Mouse (Mus musculus): Measurements from ENCODE around the gene Rab27a. TPM values are rescaled to one million over a fixed set of nuclear protein-coding genes. Genes with fewer than 3 reads are reported as not detected.

Rab27a gene
- total and polyA plus RNA-seq, 3 experiments = 14.8 to 25.6 (median 20.0) TPM

DNA sequence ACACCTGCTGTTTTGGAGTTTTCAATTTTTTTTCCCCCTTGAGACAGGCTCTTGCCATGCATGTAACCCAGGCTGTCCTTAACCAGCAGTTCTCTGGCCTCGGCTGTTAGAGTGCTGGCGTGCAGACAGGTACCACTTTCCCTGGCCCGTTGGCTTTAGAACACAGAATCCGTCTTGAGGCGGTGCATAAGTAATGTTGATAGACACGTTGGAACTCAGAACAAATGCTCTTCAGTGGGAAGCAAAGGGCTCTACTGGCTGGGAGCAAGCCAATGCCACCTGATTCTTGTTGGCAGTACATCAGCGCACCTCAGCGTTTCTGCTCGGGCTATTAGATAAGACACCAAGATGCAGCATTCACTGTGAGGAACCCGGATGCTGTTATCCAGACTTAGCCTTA, 24.8 kb upstream of the Rab27a start:
- no peaks in the 10 kb centered on the region for H3K79me2 ChIP-seq (replicated peaks; ENCODE audit: control insufficient read depth, extremely low read depth, insufficient read depth, poor library complexity, severe bottlenecking)
- no peaks in the 10 kb centered on the region for H3K9me3 ChIP-seq (replicated peaks; ENCODE audit: low read length)
- no peak overlapping the region for H3K9ac ChIP-seq (ENCODE audit: insufficient read depth, low read depth)
- no peak for DNase-seq (ENCODE audit: extremely low read depth)
- H3K27ac ChIP-seq (ENCODE audit: insufficient read depth, low read depth) = no peak overlapping the region
- TF ChIP-seq MAFK (IDR thresholded peaks at IDR 0.05; ENCODE audit: insufficient replicate concordance, low read length) (no peak), CTCF (conservative IDR thresholded peaks at IDR 0.05 in 1 of 2, IDR thresholded peaks at IDR 0.05 in 1 of 2; ENCODE audit: low read depth in 2 of 2, low read length in 2 of 2) (no peak), MEF2A (IDR thresholded peaks at IDR 0.05; ENCODE audit: borderline replicate concordance, low read depth, low read length) (no peak), MAX (IDR thresholded peaks at IDR 0.05; ENCODE audit: low read length) (no peak), ELF1 (IDR thresholded peaks at IDR 0.05; ENCODE audit: low read depth, low read length) (no peak)
- dilution Hi-C loops (cut with MboI; ENCODE audit: extremely low pct_ligation_motif_present, extremely low pct_unique_long_range_greater_than_20kb, low sequenced_read_pairs) (no loop called here), in situ Hi-C loops (cut with MboI; ENCODE audit: low pct_ligation_motif_present, low pct_unique_long_range_greater_than_20kb, low sequenced_read_pairs) (no loop called here)
- H3K4me1 ChIP-seq (ENCODE audit: control insufficient read depth in 1 of 2, insufficient read depth in 2 of 2) = no peaks in the 10 kb centered on the region
- H3K4me2 ChIP-seq (ENCODE audit: insufficient read depth, low read depth, poor library complexity, severe bottlenecking) = no peak overlapping the region
- peaks cover 54 to 88% of the 10 kb centered on the region in 2 experiments for H3K36me3 ChIP-seq (replicated peaks in 1 of 2; ENCODE audit: control insufficient read depth in 1 of 2, insufficient read depth in 1 of 2, low read length in 1 of 2)
- no peaks in the 10 kb centered on the region for H3K27me3 ChIP-seq (replicated peaks)
- H3K4me3 ChIP-seq (replicated peaks in 1 of 3; ENCODE audit: low read depth in 2 of 3, low read length in 2 of 3, poor library complexity in 1 of 3) = no peak overlapping the region

DNA sequence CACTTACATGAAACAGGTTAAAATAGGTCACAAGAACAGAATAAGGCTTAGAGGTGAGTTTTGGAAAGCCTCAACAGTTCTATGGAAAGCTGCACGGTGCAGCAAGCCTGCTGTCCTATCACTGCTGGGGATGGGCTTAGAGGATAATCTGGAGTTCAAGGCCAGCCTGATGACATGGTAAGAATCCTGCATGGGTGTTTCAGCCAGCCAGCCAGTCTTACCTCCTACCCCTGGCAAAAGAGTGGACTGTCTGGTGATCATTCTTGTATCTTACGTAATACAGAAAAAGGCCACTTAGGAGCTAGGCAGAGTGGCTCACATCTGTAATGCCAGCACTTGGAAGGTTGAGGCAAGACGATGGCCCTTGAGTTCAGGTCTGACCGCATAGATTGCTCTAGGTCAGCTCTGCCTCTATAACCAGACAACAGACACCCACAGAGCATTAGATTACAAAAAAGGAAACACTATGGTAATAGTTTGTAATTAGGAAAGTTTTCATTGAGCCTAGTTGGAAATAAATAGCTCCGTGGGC, 24.0 kb upstream of the Rab27a start:
- no peaks in the 10 kb centered on the region for H3K9me3 ChIP-seq (replicated peaks; ENCODE audit: low read length)
- TF ChIP-seq ZNF384 (IDR thresholded peaks at IDR 0.05; ENCODE audit: low read depth, low read length) (no peak), CTCF (conservative IDR thresholded peaks at IDR 0.05 in 1 of 2, IDR thresholded peaks at IDR 0.05 in 1 of 2; ENCODE audit: low read depth in 2 of 2, low read length in 2 of 2) (no peak), HCFC1 (IDR thresholded peaks at IDR 0.05; ENCODE audit: low read depth, low read length) (no peak), NRF1 (IDR thresholded peaks at IDR 0.05; ENCODE audit: low read depth, low read length) (no peak), RCOR1 (conservative IDR thresholded peaks at IDR 0.05; ENCODE audit: low read depth, low read length) (no peak), UBTF (IDR thresholded peaks at IDR 0.05; ENCODE audit: low read depth, low read length) (no peak), RAD21 (IDR thresholded peaks at IDR 0.05; ENCODE audit: low read depth, low read length) (no peak), POLR2A (IDR thresholded peaks at IDR 0.05; ENCODE audit: low read depth, low read length) (no peak), MXI1 (IDR thresholded peaks at IDR 0.05; ENCODE audit: low read depth, low read length) (no peak), IRF4 (IDR thresholded peaks at IDR 0.05; ENCODE audit: low read depth, low read length) (no peak), POLR2AphosphoS2 (IDR thresholded peaks at IDR 0.05; ENCODE audit: low read depth, low read length) (no peak), MEF2A (IDR thresholded peaks at IDR 0.05; ENCODE audit: borderline replicate concordance, low read depth, low read length) (no peak), EP300 (IDR thresholded peaks at IDR 0.05; ENCODE audit: low read length) (no peak), MAZ (IDR thresholded peaks at IDR 0.05; ENCODE audit: low read depth, low read length) (no peak), ZMIZ1 (IDR thresholded peaks at IDR 0.05; ENCODE audit: low read depth, low read length) (no peak), CHD2 (IDR thresholded peaks at IDR 0.05; ENCODE audit: low read length) (no peak), USF1 (IDR thresholded peaks at IDR 0.05; ENCODE audit: low read depth, low read length) (no peak)
- dilution Hi-C loops (cut with MboI; ENCODE audit: extremely low pct_ligation_motif_present, extremely low pct_unique_long_range_greater_than_20kb, low sequenced_read_pairs) (no loop called here), in situ Hi-C loops (cut with MboI; ENCODE audit: low pct_ligation_motif_present, low pct_unique_long_range_greater_than_20kb, low sequenced_read_pairs) (no loop called here)
- H3K79me2 ChIP-seq (replicated peaks; ENCODE audit: control insufficient read depth, extremely low read depth, insufficient read depth, poor library complexity, severe bottlenecking) = no peaks in the 10 kb centered on the region
- DNase-seq (ENCODE audit: extremely low read depth) = no peak
- H3K27ac ChIP-seq (ENCODE audit: insufficient read depth, low read depth) = no peak overlapping the region
- H3K4me3 ChIP-seq (replicated peaks in 1 of 3; ENCODE audit: low read depth in 2 of 3, low read length in 2 of 3, poor library complexity in 1 of 3) = no peak overlapping the region
- no peaks in the 10 kb centered on the region for H3K4me1 ChIP-seq (ENCODE audit: control insufficient read depth in 1 of 2, insufficient read depth in 2 of 2)
- H3K36me3 ChIP-seq (replicated peaks in 1 of 2; ENCODE audit: control insufficient read depth in 1 of 2, insufficient read depth in 1 of 2, low read length in 1 of 2) = peaks cover 52 to 86% of the 10 kb centered on the region in 2 experiments
- no peak overlapping the region for H3K9ac ChIP-seq (ENCODE audit: insufficient read depth, low read depth)
- H3K4me2 ChIP-seq (ENCODE audit: insufficient read depth, low read depth, poor library complexity, severe bottlenecking) = no peak overlapping the region
- no peaks in the 10 kb centered on the region for H3K27me3 ChIP-seq (replicated peaks)

All from CH12.LX (cell line).